Mouse (Mus musculus) bone marrow macrophage, adult 2 months (primary cell): ENCODE measurements around the gene Thap8. TPM values are rescaled to one million over a fixed set of nuclear protein-coding genes. Genes with fewer than 3 reads are reported as not detected.
A peak's percentile ranks its signal among the peaks of the same experiment; 100 is the strongest.

ENCODE experiments used
- H3K27ac ChIP-seq: 2 replicates; pipeline ENCODE4 v1.5.1; 2012; ENCODE audit warnings: low read depth, low read length; ENCODE audit not compliant: insufficient read depth
- H3K4me1 ChIP-seq: 2 replicates; pipeline ENCODE4 v1.6.1; 2012; ENCODE audit warnings: low read length; ENCODE audit not compliant: control insufficient read depth, insufficient read depth
- H3K4me3 ChIP-seq: 2 replicates; pipeline ENCODE4 v1.5.1; 2012; ENCODE audit warnings: mild to moderate bottlenecking, low read length, moderate library complexity; ENCODE audit not compliant: insufficient read depth
- CTCF ChIP-seq: IDR thresholded peaks from 2 replicates; pipeline ENCODE4 v1.5.1; 2012; ENCODE audit warnings: low read depth, mild to moderate bottlenecking, low read length, moderate library complexity
- POLR2A ChIP-seq: IDR thresholded peaks from 2 replicates; pipeline ENCODE4 v1.6.1; 2012; ENCODE audit warnings: mild to moderate bottlenecking, low read depth, low read length, borderline replicate concordance
- polyA plus RNA-seq: library from polyadenylated mRNA; stranded (reverse); fragments of >200 nt; gene quantifications from 2 replicates; pipeline ENCODE4 v1.2.4, GENCODE M21; 2012; ENCODE audit not compliant: missing spikeins, insufficient read depth, insufficient read length

Gene Thap8
- polyA plus RNA-seq, 1 experiment: 0.55 TPM

DNA sequence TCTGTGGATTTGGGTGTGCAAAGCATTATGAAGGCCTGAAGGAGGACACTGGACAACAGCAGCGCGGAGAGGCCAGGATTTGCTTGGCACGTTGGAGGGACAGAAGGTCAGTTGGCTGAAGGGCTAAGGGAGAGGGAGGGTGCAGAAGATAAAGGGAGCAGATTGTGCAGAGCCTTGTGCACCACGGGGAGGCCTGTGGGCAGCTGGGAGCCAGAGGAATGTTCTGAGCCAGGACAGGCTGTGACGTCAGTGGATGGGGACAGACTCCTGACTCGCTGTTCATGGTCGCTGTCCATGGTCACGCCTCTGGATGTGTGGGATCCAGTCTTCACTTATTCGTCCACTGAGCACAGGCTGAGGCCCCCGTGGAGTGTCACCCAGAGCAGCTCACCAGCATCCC is 15.2 kb downstream of the Thap8 start:
- H3K4me1 ChIP-seq: no peaks in the 10 kb centered on the region
- no peak for TF ChIP-seq CTCF
- TF ChIP-seq POLR2A: no peak
- H3K4me3 ChIP-seq: no peak overlapping the region
- H3K27ac ChIP-seq: no peak overlapping the region

DNA sequence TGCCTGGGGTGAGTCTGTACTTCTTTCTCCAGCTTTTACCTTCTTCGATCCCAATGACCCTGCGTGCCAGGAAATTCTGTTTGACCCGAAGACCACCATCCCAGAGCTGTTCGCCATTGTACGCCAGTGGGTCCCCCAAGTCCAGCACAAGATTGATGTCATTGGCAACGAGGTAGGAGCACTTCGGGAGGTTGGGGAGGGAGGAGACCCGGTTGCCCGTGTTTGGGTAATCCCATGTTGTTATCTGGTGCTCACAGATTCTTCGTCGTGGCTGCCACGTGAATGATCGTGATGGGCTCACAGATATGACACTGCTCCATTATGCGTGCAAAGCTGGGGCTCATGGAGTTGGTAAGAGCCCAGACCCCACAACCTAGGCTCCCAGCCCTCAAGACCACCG is 16.9 kb downstream of the Thap8 start:
- Histone ChIP-seq H3K4me3 (no peak overlapping the region), H3K27ac (no peak overlapping the region), H3K4me1 (no peaks in the 10 kb centered on the region)
- TF ChIP-seq POLR2A (no peak), CTCF (no peak)

DNA sequence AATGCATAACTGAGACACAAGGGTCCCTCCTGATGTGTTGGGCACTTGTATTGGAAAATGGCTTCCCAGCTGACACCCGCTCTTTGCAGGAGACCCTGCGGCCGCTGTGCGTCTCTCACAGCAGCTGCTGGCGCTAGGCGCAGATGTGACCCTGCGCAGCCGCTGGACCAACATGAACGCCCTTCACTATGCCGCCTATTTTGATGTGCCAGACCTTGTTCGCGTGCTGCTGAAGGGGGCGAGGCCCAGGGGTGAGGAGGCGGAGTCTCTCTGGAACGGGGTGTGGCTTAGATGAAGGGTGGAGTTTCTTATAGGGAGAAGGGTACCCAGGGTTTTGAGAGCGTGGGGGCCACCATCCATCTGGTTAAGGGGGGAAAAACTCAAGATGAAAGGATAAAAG is 17.4 kb downstream of the Thap8 start:
- TF ChIP-seq POLR2A (no peak), CTCF (no peak)
- Histone ChIP-seq H3K4me3 (no peak overlapping the region), H3K4me1 (no peaks in the 10 kb centered on the region), H3K27ac (no peak overlapping the region)

DNA sequence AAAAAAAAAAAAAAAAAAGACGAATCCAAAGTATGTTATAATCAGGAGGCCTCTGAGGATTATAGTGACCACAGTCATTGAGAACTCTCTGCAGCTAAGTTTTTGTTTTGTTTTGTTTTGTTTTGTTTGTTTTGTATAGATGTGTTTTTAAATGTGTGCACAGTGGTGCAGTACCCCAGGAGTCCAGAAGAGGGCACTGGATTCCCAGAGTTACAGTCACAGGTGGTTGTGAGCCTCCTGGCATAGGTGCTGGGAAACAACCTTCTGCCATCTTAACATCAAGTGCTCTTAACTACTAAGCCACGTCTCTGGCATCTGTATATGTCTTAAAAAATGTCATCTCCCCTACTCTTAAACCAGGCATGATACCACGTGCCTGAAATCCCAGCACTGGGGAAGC is 21.0 kb downstream of the Thap8 start:
- no peaks in the 10 kb centered on the region for H3K4me1 ChIP-seq
- H3K4me3 ChIP-seq: no peak overlapping the region
- peak; percentile 70 for TF ChIP-seq CTCF
- no peak for TF ChIP-seq POLR2A
- H3K27ac ChIP-seq: no peak overlapping the region

DNA sequence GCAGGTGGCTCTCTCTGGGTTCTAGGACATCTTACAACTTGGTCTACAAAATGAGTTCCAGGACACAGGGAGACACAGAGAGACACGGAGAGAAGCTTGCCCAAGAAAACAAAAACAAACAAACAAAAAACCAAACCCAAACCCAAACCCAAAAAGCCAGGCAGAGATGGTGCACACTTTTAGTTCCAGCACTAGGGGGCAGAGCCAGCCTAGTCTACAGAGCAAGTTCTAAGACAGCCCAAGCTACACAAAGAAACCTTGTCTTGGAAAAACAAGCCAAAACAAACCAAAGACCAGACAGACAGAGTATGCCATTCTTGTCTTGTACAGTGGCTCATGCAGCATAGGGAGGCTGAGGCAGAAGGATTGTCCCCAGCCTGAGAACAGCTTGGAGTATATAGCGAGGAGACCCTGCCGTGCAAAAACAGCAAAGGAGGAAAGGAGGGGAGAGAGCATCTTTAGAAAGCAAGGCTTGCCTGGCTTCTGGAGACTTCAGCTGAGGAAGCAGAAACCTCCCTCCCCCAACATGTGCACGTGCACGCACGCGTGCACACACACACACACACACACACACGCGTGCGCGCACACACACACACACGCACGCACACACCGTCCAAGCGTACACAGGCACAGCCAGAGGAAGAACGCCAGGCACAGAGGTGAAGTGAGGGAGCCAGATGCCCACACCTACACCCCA is 26.3 kb downstream of the Thap8 start:
- Histone ChIP-seq H3K4me1 (peaks cover 9% of the 10 kb centered on the region), H3K27ac (no peak overlapping the region), H3K4me3 (no peak overlapping the region)
- TF ChIP-seq CTCF: no peak
- TF ChIP-seq POLR2A: no peak

DNA sequence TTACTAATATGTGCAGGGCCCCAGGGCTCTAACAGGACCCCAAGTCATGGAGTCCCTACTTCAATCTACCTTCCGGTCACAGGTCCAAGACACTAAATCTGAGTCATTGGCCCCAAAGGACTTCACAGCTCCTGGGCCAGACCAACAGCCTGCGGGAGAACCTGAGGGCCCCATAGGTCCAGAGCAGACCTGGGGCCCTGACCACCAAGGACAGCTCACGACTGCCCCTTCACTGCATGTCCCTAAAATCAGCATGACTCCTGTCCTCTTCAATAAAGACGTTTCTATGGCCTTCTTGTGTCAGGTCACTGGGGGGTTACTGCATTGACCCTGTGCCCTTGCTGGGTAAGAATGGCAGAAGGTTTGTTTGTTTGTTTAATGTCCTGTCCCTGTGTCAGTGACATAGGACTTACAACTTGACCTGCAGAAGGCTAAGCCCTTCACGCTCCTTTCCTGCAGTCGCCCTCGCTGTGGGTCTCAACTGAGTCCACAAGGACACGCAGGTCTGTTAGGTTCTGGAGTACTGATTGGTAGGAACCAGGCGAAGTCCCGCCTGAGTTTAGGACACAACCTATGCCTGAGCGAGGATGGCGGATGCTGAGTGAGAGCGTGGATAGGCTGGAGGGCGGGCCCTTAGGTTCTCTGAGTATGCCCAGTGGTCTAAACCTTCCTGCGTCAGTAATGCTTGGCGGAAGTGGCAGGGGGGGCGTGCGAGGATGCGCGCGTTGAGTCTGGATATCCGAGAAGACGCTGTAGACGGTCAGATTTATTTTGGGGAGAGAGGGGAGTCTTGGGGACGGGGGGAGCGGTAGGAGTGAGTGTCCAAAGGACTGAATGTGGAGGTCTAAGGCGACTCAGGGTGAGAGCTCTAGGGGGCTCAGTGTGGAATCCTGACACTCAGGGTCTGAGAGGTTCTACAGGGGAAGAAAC is 28.4 kb downstream of the Thap8 start, which contains the start of gene Alkbh6:
Gene Alkbh6 (plus strand): TSS at position 642 of the 930 bp plus-strand sequence.
- TF ChIP-seq CTCF (no peak), POLR2A (no peak)
- H3K4me3 ChIP-seq: peak within 1 kb of the TSS; percentile 85
- H3K27ac ChIP-seq: peak within 1 kb of the TSS; percentile 17; the same call in 1 of the 2 replicates
- H3K4me1 ChIP-seq: peaks cover 9% of the 10 kb centered on the region

DNA sequence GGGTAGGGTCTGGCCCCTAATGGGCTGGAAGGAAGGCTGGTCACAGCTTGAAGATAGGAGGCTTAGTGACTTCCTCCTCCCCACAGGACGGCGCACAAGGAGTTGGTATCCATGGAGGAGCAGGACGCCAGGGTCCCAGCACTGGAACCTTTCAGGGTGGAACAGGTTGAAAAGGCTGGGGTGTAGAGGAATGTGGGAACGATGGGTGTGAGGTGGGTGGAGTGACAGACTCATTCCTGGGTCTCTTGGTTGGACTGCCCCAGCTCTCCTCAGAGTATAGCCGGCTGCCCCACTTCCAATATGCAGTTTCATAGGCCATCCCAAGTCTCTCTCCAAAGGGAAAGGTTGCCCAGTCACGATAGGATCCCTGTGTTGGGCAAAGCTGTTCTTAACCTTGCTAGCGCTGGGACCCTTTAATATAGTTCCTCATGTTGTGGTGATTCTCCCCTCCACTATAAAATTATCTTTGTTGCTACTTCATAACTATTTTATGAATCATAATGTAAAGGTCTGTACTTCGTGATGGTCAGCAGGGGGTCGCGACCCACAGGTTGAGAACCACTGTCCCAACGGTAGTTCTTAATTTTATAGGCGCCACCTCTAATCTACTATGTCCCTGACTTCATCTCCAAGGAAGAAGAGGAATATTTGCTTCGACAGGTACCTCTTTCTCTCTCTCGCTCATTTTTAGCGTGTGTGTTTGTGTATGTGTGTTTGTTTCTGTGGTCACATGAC is 29.7 kb downstream of the Thap8 start:
- Histone ChIP-seq H3K27ac (no peak overlapping the region), H3K4me3 (peak overlapping the region; percentile 85), H3K4me1 (peaks cover 9% of the 10 kb centered on the region)
- no peak for TF ChIP-seq CTCF

DNA sequence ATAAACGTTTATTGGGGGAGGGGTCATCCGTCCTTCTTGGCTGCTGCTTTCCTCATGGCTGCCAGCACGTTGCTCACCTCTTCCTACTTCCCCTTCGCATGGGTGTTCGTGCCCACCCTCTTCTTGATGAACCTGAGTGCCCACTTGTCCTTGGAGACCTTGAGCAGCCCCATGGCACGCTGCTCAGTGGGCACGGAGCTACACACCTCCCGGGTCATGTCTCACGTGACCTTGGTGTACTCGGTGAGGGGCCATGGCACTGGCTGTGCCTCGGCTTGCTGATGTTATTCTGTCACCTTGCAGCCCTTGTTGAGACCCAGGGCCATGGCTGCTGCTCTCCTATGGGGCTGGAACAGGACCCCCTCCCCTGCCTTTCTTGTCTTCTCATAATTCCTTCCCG is 30.2 kb downstream of the Thap8 start:
- Histone ChIP-seq H3K4me1 (peaks cover 9% of the 10 kb centered on the region), H3K4me3 (no peak overlapping the region), H3K27ac (no peak overlapping the region)
- no peak for TF ChIP-seq POLR2A
- TF ChIP-seq CTCF: no peak

DNA sequence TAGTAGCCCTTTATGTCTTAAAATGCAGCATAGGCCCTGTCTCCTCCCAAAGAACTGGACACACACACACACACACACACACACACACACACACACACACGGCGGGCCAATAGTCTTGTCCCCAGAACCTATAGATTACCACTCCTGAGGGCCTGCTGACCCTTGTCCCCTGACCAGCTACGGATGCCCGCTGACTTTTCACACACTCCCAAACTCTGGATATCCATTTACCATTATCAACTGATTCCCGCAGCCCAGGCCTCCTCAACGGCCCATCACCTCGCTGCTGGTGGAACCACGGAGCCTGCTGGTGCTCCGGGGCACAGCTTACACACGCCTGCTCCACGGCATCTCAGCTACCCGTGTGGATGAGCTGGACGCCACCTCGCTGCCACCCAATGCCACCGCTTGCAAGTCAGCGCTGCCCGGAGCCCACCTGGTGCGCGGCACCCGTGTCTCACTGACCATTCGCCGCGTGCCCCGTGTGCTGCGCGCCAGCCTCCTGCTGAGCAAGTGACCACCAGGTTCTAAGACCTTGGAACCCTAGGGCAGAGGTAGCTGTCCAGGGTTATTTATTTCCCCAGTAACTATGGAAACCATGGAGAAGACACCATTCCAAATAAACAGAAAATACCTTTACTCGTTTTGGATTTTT is 33.9 kb downstream of the Thap8 start:
- H3K4me1 ChIP-seq: peaks cover 5% of the 10 kb centered on the region; the same call in 1 of the 2 replicates
- TF ChIP-seq CTCF (no peak), POLR2A (no peak)
- no peak overlapping the region for H3K27ac ChIP-seq
- H3K4me3 ChIP-seq: no peak overlapping the region

DNA sequence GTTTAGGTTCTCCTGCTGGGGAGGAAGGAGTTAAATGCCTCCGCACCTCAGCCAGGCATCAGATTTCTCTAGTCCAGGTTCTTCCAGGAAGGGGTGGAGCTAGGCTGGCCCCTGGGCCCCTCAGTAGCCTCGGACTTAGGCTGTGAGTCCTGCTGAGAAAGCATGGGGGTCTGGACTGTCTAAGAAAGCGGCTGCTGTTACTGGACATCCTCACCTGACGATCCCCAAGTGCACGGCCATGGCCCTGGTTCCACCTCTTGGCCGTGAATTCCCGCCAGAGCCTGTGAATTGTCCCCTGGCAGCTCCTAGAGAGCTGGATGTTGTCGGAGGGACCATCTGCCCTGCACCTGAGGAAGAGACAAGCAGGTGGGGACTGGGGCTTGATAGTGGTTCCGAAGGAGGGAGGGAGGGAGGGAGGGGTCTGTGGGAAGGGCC is 34.8 kb downstream of the Thap8 start, which contains the start of gene Syne4:
Gene Syne4 (plus strand): TSS at position 87 of the 435 bp plus-strand sequence.
- no peak within 1 kb of the TSS for H3K4me3 ChIP-seq
- H3K27ac ChIP-seq: no peak within 1 kb of the TSS
- peaks cover 2% of the 10 kb centered on the region; the same call in 1 of the 2 replicates for H3K4me1 ChIP-seq
- TF ChIP-seq CTCF: no peak
- no peak for TF ChIP-seq POLR2A
